Mouse (Mus musculus) embryonic fibroblast, embryonic 13.5 days (primary cell): ENCODE results near the gene Pik3r4.

Experiments
- CTCF ChIP-seq: IDR thresholded peaks from 2 replicates; pipeline ENCODE4 v1.5.1; 2011; ENCODE audit warnings: mild to moderate bottlenecking, control low read depth, low read length, moderate library complexity, borderline replicate concordance; ENCODE audit not compliant: insufficient read depth
- POLR2A ChIP-seq: IDR thresholded peaks from 2 replicates; pipeline ENCODE4 v1.6.1; 2011; ENCODE audit warnings: low read depth, mild to moderate bottlenecking, control low read depth, low read length, moderate library complexity

- TF ChIP-seq CTCF: no peak
- TF ChIP-seq POLR2A: no peak
These were observed 8.8 kb upstream of the Pik3r4 start for GRCm38 (mm10) chr9:105633961-105634360.
